Mouse (Mus musculus): ENCODE results near the gene Dstyk.

DNA sequence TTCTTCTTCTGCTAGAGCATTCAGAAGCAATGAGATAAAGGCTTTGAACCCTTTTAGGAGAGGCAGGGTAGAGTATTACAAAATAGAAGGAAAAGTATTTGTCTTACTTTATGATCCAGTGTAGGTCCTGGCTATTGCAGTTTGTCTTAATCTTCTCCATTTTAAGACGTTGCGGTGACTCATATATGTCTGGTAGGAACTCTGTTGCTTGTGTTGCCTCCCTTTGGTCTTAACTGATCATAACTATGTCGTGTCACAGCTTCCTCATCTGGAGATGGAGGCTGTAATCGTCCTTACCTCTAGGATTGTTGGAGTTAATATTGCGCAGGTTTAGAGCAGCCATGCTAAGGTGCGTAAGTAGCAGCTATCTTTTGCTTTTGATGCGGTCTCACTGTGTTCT is 3.3 kb downstream of the Dstyk start:
- TF ChIP-seq EP300 (optimal IDR thresholded peaks at IDR 0.05) (no peak), CTCF (IDR thresholded peaks at IDR 0.05; ENCODE audit: low read depth) (no peak)

All from stomach, postnatal 0 days (tissue).